Mouse (Mus musculus) cerebellum, adult 2 months (tissue): ENCODE data around the gene Hoxb6.

Experiments used
- CTCF ChIP-seq: fragments of 200-500 bp; IDR thresholded peaks from 2 replicates; pipeline ENCODE4 v1.5.1; 2011; ENCODE audit warnings: low read depth, mild to moderate bottlenecking, control low read depth, low read length, moderate library complexity, borderline replicate concordance; ENCODE audit not compliant: insufficient read depth
- POLR2A ChIP-seq: fragments of 200-500 bp; IDR thresholded peaks from 2 replicates; pipeline ENCODE4 v1.6.1; 2011; ENCODE audit warnings: low read length, control low read depth, borderline replicate concordance; ENCODE audit not compliant: insufficient read depth

GRCm38 (mm10) chr11:96306183-96306907, 14.1 kb downstream of the Hoxb6 start:
- TF ChIP-seq CTCF (no peak), POLR2A (no peak)
